Mouse (Mus musculus): ENCODE data around the gene Efcab11. TPM values are rescaled to one million over a fixed set of nuclear protein-coding genes. Genes with fewer than 3 reads are reported as not detected.

Efcab11 gene
- 9.8 and 9.9 TPM in 2 replicates for polyA plus RNA-seq (2015; fragmentation: Nextera tagmentation; extraction: Ambion mirVana)

- peak within 1 kb of the TSS; percentile 91 for H3K4me3 ChIP-seq
- H3K36me3 ChIP-seq: no peaks in the 10 kb centered on the region
- H3K9me3 ChIP-seq: no peaks in the 10 kb centered on the region
- H3K4me2 ChIP-seq (replicated peaks): peak within 1 kb of the TSS; percentile 98
- peaks cover 27% of the 10 kb centered on the region for H3K4me1 ChIP-seq
- H3K9ac ChIP-seq (replicated peaks): peak within 1 kb of the TSS; percentile 93
- H3K27ac ChIP-seq (replicated peaks): peak within 1 kb of the TSS; percentile 92
- WGBS: under 1% methylated on average over 71 of the region's 73 CpGs
- H3K27me3 ChIP-seq: no peaks in the 10 kb centered on the region
- peak; percentile 86 for ATAC-seq (replicated peaks)
These were observed at the start of gene Efcab11, which contains the start of gene Tdp1 for GRCm38 (mm10) chr12:99884269-99885261. Gene Efcab11, minus strand, starts transcription at chr12:99884439. Gene Tdp1, plus strand, starts transcription at chr12:99884517.

- Histone ChIP-seq H3K9me3 (no peaks in the 10 kb centered on the region), H3K4me2 (replicated peaks) (no peak overlapping the region), H3K27ac (replicated peaks) (no peak overlapping the region), H3K9ac (replicated peaks) (no peak overlapping the region), H3K4me3 (no peak overlapping the region), H3K27me3 (no peaks in the 10 kb centered on the region), H3K36me3 (peaks cover 8% of the 10 kb centered on the region; the same call in 1 of the 2 replicates), H3K4me1 (no peaks in the 10 kb centered on the region)
- 89% methylated on average over 3 of the region's 3 CpGs for WGBS
- ATAC-seq (replicated peaks): no peak
These were observed 49.4 kb upstream of the Efcab11 start for GRCm38 (mm10) chr12:99933630-99934029.

GRCm38 (mm10) chr12:99932245-99932644 is 48.0 kb upstream of the Efcab11 start:
- Histone ChIP-seq H3K27ac (replicated peaks) (no peak overlapping the region), H3K4me1 (no peaks in the 10 kb centered on the region), H3K4me3 (no peak overlapping the region), H3K27me3 (no peaks in the 10 kb centered on the region), H3K9me3 (no peaks in the 10 kb centered on the region), H3K9ac (replicated peaks) (no peak overlapping the region), H3K4me2 (replicated peaks) (no peak overlapping the region), H3K36me3 (peaks cover 11% of the 10 kb centered on the region; the same call in 1 of the 2 replicates)
- 87% methylated on average over 4 of the region's 4 CpGs for WGBS
- no peak for ATAC-seq (replicated peaks)

GRCm38 (mm10) chr12:99929160-99929559 is 44.9 kb upstream of the Efcab11 start:
- H3K27me3 ChIP-seq: no peaks in the 10 kb centered on the region
- ATAC-seq (replicated peaks): no peak
- no peak overlapping the region for H3K4me3 ChIP-seq
- H3K4me1 ChIP-seq: peaks cover under 1% of the 10 kb centered on the region; the same call in 1 of the 2 replicates
- no peaks in the 10 kb centered on the region for H3K9me3 ChIP-seq
- no peak overlapping the region for H3K4me2 ChIP-seq (replicated peaks)
- H3K27ac ChIP-seq (replicated peaks): no peak overlapping the region
- 83% methylated on average over 1 of the region's 1 CpGs for WGBS
- no peak overlapping the region for H3K9ac ChIP-seq (replicated peaks)
- H3K36me3 ChIP-seq: peaks cover 5% of the 10 kb centered on the region; the same call in 1 of the 2 replicates

DNA sequence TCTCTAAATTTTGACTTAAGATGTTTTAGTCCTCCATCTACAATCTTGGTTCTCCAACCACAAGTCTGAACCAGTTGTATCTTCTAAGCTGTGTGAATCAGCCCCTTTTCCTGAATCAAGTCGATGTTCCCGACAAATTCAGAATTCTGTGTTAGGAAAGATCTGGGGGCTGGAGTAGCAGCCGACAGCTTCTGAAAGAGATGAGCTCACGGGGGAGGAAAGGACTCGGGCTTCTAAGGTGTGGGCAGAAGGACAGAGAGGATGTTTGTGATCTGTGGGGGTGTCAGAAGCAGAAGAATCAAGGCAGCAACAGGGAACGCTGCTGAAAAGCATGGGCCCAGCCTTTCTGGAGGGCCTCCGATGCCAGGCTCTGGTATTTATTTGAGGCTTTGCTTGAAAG is 44.1 kb upstream of the Efcab11 start:
- 90% methylated on average over 7 of the region's 7 CpGs for WGBS
- peaks cover 9% of the 10 kb centered on the region for H3K4me1 ChIP-seq
- no peaks in the 10 kb centered on the region for H3K27me3 ChIP-seq
- H3K27ac ChIP-seq (replicated peaks): no peak overlapping the region
- no peak overlapping the region for H3K4me3 ChIP-seq
- H3K36me3 ChIP-seq: peaks cover 3% of the 10 kb centered on the region; the same call in 1 of the 2 replicates
- no peak overlapping the region for H3K9ac ChIP-seq (replicated peaks)
- no peak for ATAC-seq (replicated peaks)
- no peak overlapping the region for H3K4me2 ChIP-seq (replicated peaks)
- H3K9me3 ChIP-seq: no peaks in the 10 kb centered on the region

DNA sequence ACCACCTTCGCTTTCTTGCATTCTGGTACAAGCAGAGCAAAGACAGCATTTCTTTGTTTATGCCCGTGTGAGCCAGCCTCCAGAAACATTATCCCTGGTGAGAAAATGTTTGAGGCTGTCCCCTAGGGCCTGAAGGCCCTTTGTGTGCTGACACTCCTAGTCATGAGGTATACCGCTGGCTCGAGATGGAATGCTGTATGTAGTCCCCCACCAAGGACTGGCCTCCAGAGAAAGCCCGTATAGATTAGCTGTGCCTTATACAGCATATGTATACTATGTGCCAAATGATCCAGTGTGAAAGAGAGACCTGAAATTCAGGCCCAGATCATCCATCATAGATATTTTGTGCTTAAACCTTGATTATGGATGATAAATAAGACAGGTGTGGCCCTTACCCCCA is 39.5 kb upstream of the Efcab11 start:
- H3K4me2 ChIP-seq (replicated peaks): no peak overlapping the region
- H3K9ac ChIP-seq (replicated peaks): no peak overlapping the region
- 37% methylated on average over 5 of the region's 5 CpGs for WGBS
- H3K36me3 ChIP-seq: peaks cover 2% of the 10 kb centered on the region; the same call in 1 of the 2 replicates
- no peak overlapping the region for H3K4me3 ChIP-seq
- H3K27me3 ChIP-seq: no peaks in the 10 kb centered on the region
- H3K9me3 ChIP-seq: no peaks in the 10 kb centered on the region
- peak overlapping the region; percentile 70 for H3K27ac ChIP-seq (replicated peaks)
- ATAC-seq (replicated peaks): peak; percentile 57; the same call in 1 of the 2 replicates
- H3K4me1 ChIP-seq: peaks cover 16% of the 10 kb centered on the region

DNA sequence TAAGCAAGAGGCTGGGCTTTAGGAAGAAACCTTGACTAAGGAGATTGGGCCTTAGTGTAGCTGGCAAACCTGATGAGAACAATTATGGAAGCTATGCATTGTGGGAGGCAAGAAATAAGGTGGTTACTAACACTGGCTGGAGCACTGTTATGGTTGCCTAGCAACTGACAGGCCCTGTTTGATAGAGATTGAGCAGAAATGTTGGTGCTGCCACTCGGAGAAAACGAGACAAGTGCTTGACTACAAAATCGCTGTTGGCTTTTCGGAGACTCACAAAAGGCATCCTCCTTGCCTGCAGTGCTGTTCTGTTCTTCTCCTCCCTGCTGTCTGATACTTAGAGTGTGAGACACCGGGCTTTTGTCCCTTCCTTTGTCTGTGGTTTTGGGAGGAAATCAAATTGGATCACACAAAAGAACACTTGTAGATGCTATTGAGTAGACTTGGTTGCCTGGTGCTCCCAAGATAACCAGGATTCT is 38.9 kb upstream of the Efcab11 start:
- peaks cover 2% of the 10 kb centered on the region; the same call in 1 of the 2 replicates for H3K36me3 ChIP-seq
- H3K9me3 ChIP-seq: no peaks in the 10 kb centered on the region
- WGBS: 10% methylated on average over 5 of the region's 5 CpGs
- no peak overlapping the region for H3K9ac ChIP-seq (replicated peaks)
- H3K27me3 ChIP-seq: no peaks in the 10 kb centered on the region
- H3K4me1 ChIP-seq: peaks cover 16% of the 10 kb centered on the region
- ATAC-seq (replicated peaks): peak; percentile 84
- H3K27ac ChIP-seq (replicated peaks): peak overlapping the region; percentile 70
- H3K4me2 ChIP-seq (replicated peaks): no peak overlapping the region
- H3K4me3 ChIP-seq: no peak overlapping the region

DNA sequence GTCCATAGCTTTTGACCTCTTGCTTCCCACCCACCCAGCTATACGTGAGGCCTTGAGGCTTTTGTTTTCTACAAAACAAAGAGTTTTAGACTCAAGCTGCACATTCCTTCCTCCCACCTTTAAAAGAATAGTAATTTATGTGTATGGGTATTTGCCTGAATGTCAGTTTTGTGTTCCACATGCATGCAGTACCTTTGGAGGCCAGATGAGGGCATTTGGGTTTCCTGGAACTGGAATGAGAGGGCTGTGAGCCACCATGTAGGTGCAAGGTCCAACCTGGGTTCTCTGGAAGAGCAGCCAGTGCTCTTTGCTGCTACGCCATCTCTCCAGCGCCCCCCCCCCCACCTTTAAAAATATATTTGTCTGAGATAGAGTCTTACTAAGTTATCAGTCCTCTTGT is 36.8 kb upstream of the Efcab11 start:
- no peak overlapping the region for H3K9ac ChIP-seq (replicated peaks)
- H3K4me3 ChIP-seq: no peak overlapping the region
- no peak for ATAC-seq (replicated peaks)
- no peak overlapping the region for H3K27ac ChIP-seq (replicated peaks)
- H3K4me1 ChIP-seq: peaks cover 16% of the 10 kb centered on the region
- H3K9me3 ChIP-seq: no peaks in the 10 kb centered on the region
- WGBS: 84% methylated on average over 3 of the region's 3 CpGs
- peaks cover 12% of the 10 kb centered on the region; the same call in 1 of the 2 replicates for H3K36me3 ChIP-seq
- H3K4me2 ChIP-seq (replicated peaks): no peak overlapping the region
- no peaks in the 10 kb centered on the region for H3K27me3 ChIP-seq

DNA sequence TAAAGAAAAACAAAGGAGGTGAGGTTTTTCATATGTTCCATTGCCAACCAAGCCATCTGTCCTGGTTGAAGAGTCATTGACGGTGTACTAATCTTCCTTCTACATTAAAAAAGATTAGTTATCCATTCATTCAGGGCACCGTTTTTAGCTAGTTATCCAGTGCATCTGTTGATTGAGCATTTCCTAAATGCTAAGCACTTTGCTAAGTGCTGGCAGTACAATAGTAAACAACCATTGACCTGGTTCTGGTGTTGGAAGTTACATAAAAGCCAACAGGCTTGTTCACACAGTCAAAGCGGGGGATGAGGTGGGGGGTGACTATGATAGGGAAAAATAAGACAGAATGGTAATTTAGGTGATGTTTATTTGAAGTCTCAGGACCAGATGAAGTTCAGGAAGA is 35.4 kb upstream of the Efcab11 start:
- no peaks in the 10 kb centered on the region for H3K9me3 ChIP-seq
- peaks cover 23% of the 10 kb centered on the region for H3K36me3 ChIP-seq
- 88% methylated on average over 3 of the region's 3 CpGs for WGBS
- H3K9ac ChIP-seq (replicated peaks): no peak overlapping the region
- H3K4me3 ChIP-seq: no peak overlapping the region
- no peak overlapping the region for H3K27ac ChIP-seq (replicated peaks)
- no peak overlapping the region for H3K4me2 ChIP-seq (replicated peaks)
- no peaks in the 10 kb centered on the region for H3K27me3 ChIP-seq
- ATAC-seq (replicated peaks): no peak
- H3K4me1 ChIP-seq: peaks cover 16% of the 10 kb centered on the region

DNA sequence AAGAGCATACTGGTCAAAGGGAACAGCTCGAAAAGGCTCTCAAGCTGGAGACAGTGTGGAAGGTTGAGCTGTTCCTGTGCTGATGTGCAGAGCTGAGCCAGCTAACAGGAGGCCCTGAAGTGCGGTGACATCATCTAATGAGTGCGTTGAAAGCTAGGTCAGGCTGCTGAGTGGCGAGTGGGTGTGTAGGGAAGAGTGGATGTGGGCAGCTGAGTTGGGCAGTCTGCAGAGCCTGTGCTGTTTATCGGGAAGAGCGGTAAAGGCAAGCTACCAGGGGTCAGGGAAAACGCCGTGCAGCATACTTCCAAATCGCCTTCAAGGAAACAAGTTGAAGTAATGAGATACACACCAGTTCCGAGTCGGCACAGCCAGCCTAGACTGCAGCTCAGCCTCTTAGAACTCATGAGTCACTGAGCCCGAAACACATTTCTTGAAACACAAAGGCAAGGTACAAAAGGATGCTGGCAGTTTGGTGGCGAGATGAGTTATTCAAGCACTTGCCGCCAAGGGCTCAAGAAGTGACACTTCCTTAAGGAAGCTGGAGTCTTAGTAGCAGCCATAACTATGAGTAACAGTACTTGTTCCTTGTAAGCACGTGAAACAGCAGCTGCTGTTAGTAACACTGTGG is 33.7 kb upstream of the Efcab11 start:
- H3K9ac ChIP-seq (replicated peaks): no peak overlapping the region
- no peaks in the 10 kb centered on the region for H3K27me3 ChIP-seq
- ATAC-seq (replicated peaks): no peak
- 84% methylated on average over 15 of the region's 15 CpGs for WGBS
- peaks cover 38% of the 10 kb centered on the region for H3K36me3 ChIP-seq
- no peak overlapping the region for H3K27ac ChIP-seq (replicated peaks)
- no peaks in the 10 kb centered on the region for H3K9me3 ChIP-seq
- H3K4me3 ChIP-seq: no peak overlapping the region
- no peak overlapping the region for H3K4me2 ChIP-seq (replicated peaks)
- peaks cover 3% of the 10 kb centered on the region for H3K4me1 ChIP-seq

DNA sequence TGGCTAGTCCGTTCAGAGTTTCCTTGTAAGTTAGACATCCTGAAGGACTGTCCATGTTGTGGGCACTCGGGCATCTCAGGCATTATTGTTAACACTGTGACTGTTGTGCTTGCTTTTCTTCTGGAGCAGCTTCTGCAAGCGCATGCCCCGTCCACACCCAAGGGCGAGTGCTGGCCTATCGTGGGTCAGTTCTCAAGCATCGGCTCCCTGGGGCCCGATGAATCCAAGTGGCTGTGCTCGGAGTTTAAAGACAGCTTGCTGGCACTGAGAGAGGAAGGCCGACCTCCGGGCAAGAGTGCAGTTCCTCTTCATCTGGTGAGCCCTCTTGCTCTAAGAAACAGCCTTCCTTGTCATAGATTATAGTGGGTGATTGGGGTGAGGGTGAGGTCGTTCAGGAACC is 27.2 kb upstream of the Efcab11 start:
- WGBS: 90% methylated on average over 12 of the region's 12 CpGs
- Histone ChIP-seq H3K4me2 (replicated peaks) (no peak overlapping the region), H3K36me3 (peaks cover 63% of the 10 kb centered on the region), H3K9ac (replicated peaks) (no peak overlapping the region), H3K9me3 (no peaks in the 10 kb centered on the region), H3K27me3 (no peaks in the 10 kb centered on the region), H3K4me1 (no peaks in the 10 kb centered on the region), H3K4me3 (no peak overlapping the region), H3K27ac (replicated peaks) (no peak overlapping the region)
- no peak for ATAC-seq (replicated peaks)

GRCm38 (mm10) chr12:99904537-99904936 is 20.3 kb upstream of the Efcab11 start:
- no peak overlapping the region for H3K27ac ChIP-seq (replicated peaks)
- no peaks in the 10 kb centered on the region for H3K27me3 ChIP-seq
- ATAC-seq (replicated peaks): no peak
- no peaks in the 10 kb centered on the region for H3K9me3 ChIP-seq
- no peak overlapping the region for H3K9ac ChIP-seq (replicated peaks)
- no peak overlapping the region for H3K4me2 ChIP-seq (replicated peaks)
- 93% methylated on average over 5 of the region's 5 CpGs for WGBS
- H3K36me3 ChIP-seq: peaks cover 58% of the 10 kb centered on the region
- H3K4me3 ChIP-seq: no peak overlapping the region
- H3K4me1 ChIP-seq: peaks cover 2% of the 10 kb centered on the region; the same call in 1 of the 2 replicates

All from forebrain, embryonic 15.5 days (tissue).